36 mouse cellular contexts compared by ENCODE assay signal in the genomic region with DNA sequence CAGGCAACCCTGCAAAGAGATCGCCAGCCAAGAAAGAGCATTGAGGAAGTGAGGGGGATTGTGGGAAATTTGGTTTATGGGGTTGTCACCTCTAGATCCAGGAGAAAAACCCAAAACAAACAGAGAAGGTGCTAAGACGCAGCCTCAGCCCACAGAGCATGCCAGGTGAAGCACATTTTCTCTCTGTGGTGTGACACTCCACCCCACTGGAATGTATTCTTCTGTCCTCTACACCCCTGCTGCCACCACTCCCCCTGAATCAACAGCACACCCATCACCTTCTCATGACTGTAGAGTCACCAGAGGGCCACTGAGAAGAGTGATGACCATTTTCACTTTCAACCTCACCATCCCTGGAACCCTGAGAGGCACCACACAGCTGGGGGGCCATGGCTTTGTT. TPM values are rescaled to one million over a fixed set of nuclear protein-coding genes. Genes with fewer than 3 reads are reported as not detected.
"Had no signal": no experiment of that assay in that cellular context is flagged by ENCODE, and none has a peak within 500 bp of the region (broad histone marks: within the 10 kb centered on the region; RNA-seq: fewer than 3 reads in every experiment).

No protein-coding gene starts in this region.

- H3K9ac ChIP-seq: heart, embryonic 12.5 days; hindbrain, embryonic 12.5 days; hindbrain, embryonic 14.5 days; intestine, embryonic 15.5 days; limb, embryonic 13.5 days; limb, embryonic 15.5 days; liver, embryonic 12.5 days had no signal

- ATAC-seq: hindbrain, embryonic 16.5 days; inflammation-experienced regulatory T-cells, adult 6 months; intestine, embryonic 15.5 days; intestine, postnatal 0 days; liver, embryonic 12.5 days had no signal

- H3K4me2 ChIP-seq: heart, embryonic 12.5 days; hindbrain, embryonic 12.5 days; hindbrain, embryonic 14.5 days; intestine, embryonic 15.5 days; limb, embryonic 13.5 days; limb, embryonic 15.5 days; liver, embryonic 12.5 days had no signal

- H3K9me3 ChIP-seq: heart, embryonic 10.5 days; heart, embryonic 12.5 days; hindbrain, embryonic 10.5 days; hindbrain, embryonic 12.5 days; intestine, embryonic 15.5 days; limb, embryonic 13.5 days; limb, embryonic 15.5 days; liver, embryonic 12.5 days had no signal

- H3K36me3 ChIP-seq: heart, embryonic 10.5 days; heart, embryonic 12.5 days; hindbrain, embryonic 10.5 days; hindbrain, embryonic 12.5 days; intestine, embryonic 15.5 days; limb, embryonic 13.5 days; limb, embryonic 15.5 days; liver, embryonic 12.5 days had no signal

- DNase-seq: gastrocnemius, adult 2 months; gastrocnemius, postnatal 10 days; gastrocnemius, postnatal 25 days; heart, adult 18-20 months; heart, postnatal 10 days; heart, postnatal 4 days; kidney, adult 18-20 months; kidney, adult 8-10 months; kidney, postnatal 10 days; kidney, postnatal 25 days; kidney, postnatal 4 days; layer of hippocampus, postnatal 36 days; left cerebral cortex, postnatal 4 days had no signal

- H3K4me3 ChIP-seq: gastrocnemius, adult 2 months; heart, embryonic 10.5 days; heart, embryonic 12.5 days; hindbrain, embryonic 10.5 days; hindbrain, embryonic 12.5 days; intestine, embryonic 15.5 days; limb, embryonic 13.5 days; limb, embryonic 15.5 days; liver, embryonic 12.5 days had no signal

- H3K27ac ChIP-seq: gastrocnemius, adult 2 months; heart, embryonic 10.5 days; hindbrain, embryonic 10.5 days; hindbrain, embryonic 12.5 days; hindbrain, embryonic 14.5 days; intestine, embryonic 15.5 days; limb, embryonic 13.5 days; limb, embryonic 15.5 days; liver, embryonic 12.5 days had no signal

- H3K27me3 ChIP-seq: heart, embryonic 12.5 days; hindbrain, embryonic 12.5 days; intestine, embryonic 15.5 days; limb, embryonic 13.5 days; limb, embryonic 15.5 days had no signal

- H3K4me1 ChIP-seq: heart, embryonic 10.5 days; heart, embryonic 12.5 days; limb, embryonic 13.5 days; limb, embryonic 15.5 days; liver, embryonic 12.5 days had no signal

RNA-seq across cellular contexts. Expression of a gene that starts 7.0 kb away (rescaled TPM):
- total RNA-seq: granulocyte monocyte progenitor cell, adult 5-6 weeks; heart, postnatal 4 days; layer of hippocampus, adult 18-20 months; layer of hippocampus, postnatal 10 days; layer of hippocampus, postnatal 36 days; left cerebral cortex, adult 18-20 months; left cerebral cortex, postnatal 10 days; left cerebral cortex, postnatal 25 days; left cerebral cortex, postnatal 4 days had no signal
- polyA plus RNA-seq: heart, embryonic 14.5 days; hindbrain, embryonic 14.5 days; hindbrain, embryonic 16.5 days; limb, embryonic 11.5 days; limb, embryonic 13.5 days; limb, embryonic 15.5 days had no signal

RNA-seq across cellular contexts. Expression of a gene that starts 54.5 kb away (rescaled TPM):
- total RNA-seq: granulocyte monocyte progenitor cell, adult 5-6 weeks; layer of hippocampus, adult 18-20 months; layer of hippocampus, postnatal 10 days; layer of hippocampus, postnatal 36 days; left cerebral cortex, adult 18-20 months; left cerebral cortex, adult 8-10 months; left cerebral cortex, postnatal 10 days; left cerebral cortex, postnatal 25 days; left cerebral cortex, postnatal 4 days; liver, adult 2 months had no signal
- polyA plus RNA-seq: frontal cortex, adult 2 months; hindbrain, embryonic 10.5 days; hindbrain, embryonic 14.5 days; hindbrain, embryonic 16.5 days; intestine, embryonic 15.5 days; intestine, postnatal 0 days; limb, embryonic 11.5 days; limb, embryonic 13.5 days; limb, embryonic 15.5 days; liver, adult 2 months; liver, embryonic 12.5 days had no signal
